Mouse (Mus musculus) lung, embryonic 14.5 days (tissue): ENCODE data around the gene Hoxc9. TPM values are rescaled to one million over a fixed set of nuclear protein-coding genes. Genes with fewer than 3 reads are reported as not detected.

Experiments used
- ATAC-seq: fragments of 200-750 bp; cut with Nextera tagmentation; 2 replicates; pipeline ENCODE4 v1.8.0; 2017; ENCODE audit warnings: mild to moderate bottlenecking, moderate TSS enrichment, moderate library complexity; ENCODE audit not compliant: insufficient read depth
- DNase-seq: peaks from one replicate; pipeline ENCODE4 v3.0.0-alpha.2; 2015
- H3K27ac ChIP-seq: fragments of 300-500 bp; sonication (generic); 2 replicates; pipeline ENCODE4 v1.5.1; 2014; ENCODE audit warnings: low read depth, mild to moderate bottlenecking, moderate library complexity
- H3K27me3 ChIP-seq: fragments of 300-500 bp; sonication (generic); 2 replicates; pipeline ENCODE4 v1.6.1; 2014; ENCODE audit warnings: low read length, control low read depth; ENCODE audit not compliant: insufficient read depth
- H3K36me3 ChIP-seq: fragments of 300-500 bp; sonication (generic); 2 replicates; pipeline ENCODE4 v1.6.1; 2014; ENCODE audit warnings: control low read depth; ENCODE audit not compliant: insufficient read depth
- H3K4me1 ChIP-seq: fragments of 300-500 bp; sonication (generic); 2 replicates; pipeline ENCODE4 v1.6.1; 2014; ENCODE audit warnings: antibody characterized with exemption, control low read depth; ENCODE audit not compliant: insufficient read depth
- H3K4me2 ChIP-seq: fragments of 300-500 bp; sonication (generic); 2 replicates; pipeline ENCODE4 v1.6.1; 2014; ENCODE audit warnings: mild to moderate bottlenecking
- H3K4me3 ChIP-seq: fragments of 300-500 bp; sonication (generic); 2 replicates; pipeline ENCODE4 v1.5.1; 2014; ENCODE audit warnings: low read depth, low read length
- H3K9ac ChIP-seq: fragments of 300-500 bp; sonication (generic); 2 replicates; pipeline ENCODE4 v1.6.1; 2014
- H3K9me3 ChIP-seq: fragments of 300-500 bp; sonication (generic); 2 replicates; pipeline ENCODE4 v1.6.1; 2016; ENCODE audit warnings: low read depth, low read length, control low read depth
- CTCF ChIP-seq: IDR thresholded peaks from 2 replicates; pipeline ENCODE4 v1.5.1; 2016; ENCODE audit warnings: antibody characterized with exemption, low read depth
- WGBS: fragments of 180-500 bp; shearing (Covaris S2); extraction: QIAGEN DNeasy Blood & Tissue Kit; methylation state at CpG from one replicate; pipeline ENCODE4 v1.1.7; 2014; 5-methylcytosine and 5-hydroxymethylcytosine counted together
- polyA plus RNA-seq: library from polyadenylated mRNA; unstranded; fragments of >200 nt; fragmentation: Nextera tagmentation; extraction: Ambion mirVana; gene quantifications from 2 replicates; pipeline ENCODE4 v1.2.1, GENCODE M21; 2014

The Hoxc9 gene
- polyA plus RNA-seq, 1 experiment from 2014 or later: not detected

GRCm38 (mm10) chr15:103014166-103015008, 38.1 kb downstream of the Hoxc9 start:
- Histone ChIP-seq H3K4me3 (peak overlapping the region; percentile 32), H3K4me1 (no peaks in the 10 kb centered on the region), H3K27me3 (peaks cover 97% of the 10 kb centered on the region), H3K9ac (peak overlapping the region; percentile 36), H3K36me3 (no peaks in the 10 kb centered on the region), H3K27ac (peak overlapping the region; percentile 10; the same call in 1 of the 2 replicates), H3K9me3 (no peaks in the 10 kb centered on the region), H3K4me2 (peak overlapping the region; percentile 62)
- under 1% methylated on average over 55 of the region's 57 CpGs for WGBS
- peak; percentile 61 for ATAC-seq
- DNase-seq: peak; percentile 57
- TF ChIP-seq CTCF: no peak

- H3K27me3 ChIP-seq: peaks cover 97% of the 10 kb centered on the region
- no peak overlapping the region for H3K27ac ChIP-seq
- H3K9me3 ChIP-seq: no peaks in the 10 kb centered on the region
- no peaks in the 10 kb centered on the region for H3K36me3 ChIP-seq
- ATAC-seq: no peak
- peak overlapping the region; percentile 62 for H3K4me2 ChIP-seq
- peak overlapping the region; percentile 32 for H3K4me3 ChIP-seq
- WGBS: 4% methylated on average over 28 of the region's 28 CpGs
- TF ChIP-seq CTCF: no peak
- no peak for DNase-seq
- peak overlapping the region; percentile 36; the same call in 1 of the 2 replicates for H3K9ac ChIP-seq
- H3K4me1 ChIP-seq: no peaks in the 10 kb centered on the region
These were observed 38.8 kb downstream of the Hoxc9 start for GRCm38 (mm10) chr15:103015009-103015399.

- DNase-seq (no peak), ATAC-seq (no peak)
- no peak for TF ChIP-seq CTCF
- Histone ChIP-seq H3K27ac (no peak overlapping the region), H3K9ac (peak overlapping the region; percentile 36; the same call in 1 of the 2 replicates), H3K36me3 (no peaks in the 10 kb centered on the region), H3K27me3 (peaks cover 97% of the 10 kb centered on the region), H3K4me3 (peak overlapping the region; percentile 32), H3K4me2 (peak overlapping the region; percentile 62), H3K4me1 (no peaks in the 10 kb centered on the region), H3K9me3 (no peaks in the 10 kb centered on the region)
- WGBS: 17% methylated on average over 19 of the region's 19 CpGs
These were observed 39.3 kb downstream of the Hoxc9 start for GRCm38 (mm10) chr15:103015406-103016166.

- ATAC-seq: no peak
- Histone ChIP-seq H3K27ac (no peak within 1 kb of the TSS), H3K4me1 (no peaks in the 10 kb centered on the region), H3K9ac (no peak within 1 kb of the TSS), H3K9me3 (no peaks in the 10 kb centered on the region), H3K4me2 (no peak within 1 kb of the TSS), H3K27me3 (peaks cover 96% of the 10 kb centered on the region), H3K36me3 (no peaks in the 10 kb centered on the region), H3K4me3 (no peak within 1 kb of the TSS)
- WGBS: 28% methylated on average over 9 of the region's 9 CpGs
- no peak for TF ChIP-seq CTCF
- no peak for DNase-seq
These were observed 42.4 kb downstream of the Hoxc9 start, which contains the start of gene Hoxc4 for GRCm38 (mm10) chr15:103018636-103019035. Hoxc4 (plus strand) TSS chr15:103018934.

GRCm38 (mm10) chr15:103020899-103021418, 44.7 kb downstream of the Hoxc9 start:
- no peak overlapping the region for H3K9ac ChIP-seq

GRCm38 (mm10) chr15:103021544-103021943, 45.3 kb downstream of the Hoxc9 start:
- Histone ChIP-seq H3K9me3 (no peaks in the 10 kb centered on the region), H3K36me3 (no peaks in the 10 kb centered on the region), H3K4me1 (no peaks in the 10 kb centered on the region), H3K27ac (no peak overlapping the region), H3K9ac (no peak overlapping the region), H3K4me3 (no peak overlapping the region), H3K27me3 (peaks cover 96% of the 10 kb centered on the region), H3K4me2 (peak overlapping the region; percentile 25)
- TF ChIP-seq CTCF: no peak
- WGBS: 11% methylated on average over 8 of the region's 8 CpGs
- ATAC-seq: no peak
- DNase-seq: no peak

More at GRCm38 (mm10) chr15:103020899-103021418, 44.7 kb downstream of the Hoxc9 start:
- 4% methylated on average over 8 of the region's 8 CpGs for WGBS
- no peaks in the 10 kb centered on the region for H3K9me3 ChIP-seq
- H3K27ac ChIP-seq: no peak overlapping the region
- TF ChIP-seq CTCF: no peak
- no peaks in the 10 kb centered on the region for H3K36me3 ChIP-seq
- no peak overlapping the region for H3K4me3 ChIP-seq
- H3K4me1 ChIP-seq: no peaks in the 10 kb centered on the region
- no peak for DNase-seq
- H3K4me2 ChIP-seq: peak overlapping the region; percentile 25
- ATAC-seq: no peak
- peaks cover 96% of the 10 kb centered on the region for H3K27me3 ChIP-seq
